Mouse (Mus musculus): ENCODE data around the gene Ccdc7b.
"Not testable (repeated sequence)": the region's sequence is repeated elsewhere in the genome, so short reads cannot be mapped to it uniquely, and the experiment has no call there.

The Ccdc7b gene

GRCm38 (mm10) chr8:129066834-129067233, at the start of gene Ccdc7b:
Ccdc7b (plus strand) TSS chr8:129067134.
- DNase-seq (ENCODE audit: low spot score): not testable (repeated sequence)

- not testable (repeated sequence) for DNase-seq (ENCODE audit: low spot score)
These were observed 1.5 kb upstream of the Ccdc7b start, which contains the start of gene Ccdc7a for GRCm38 (mm10) chr8:129065417-129065816. Ccdc7a (minus strand) TSS chr8:129065517.

- DNase-seq (ENCODE audit: low spot score): not testable (repeated sequence)
These were observed 48.8 kb downstream of the Ccdc7b start for GRCm38 (mm10) chr8:129115761-129116160.

DNA sequence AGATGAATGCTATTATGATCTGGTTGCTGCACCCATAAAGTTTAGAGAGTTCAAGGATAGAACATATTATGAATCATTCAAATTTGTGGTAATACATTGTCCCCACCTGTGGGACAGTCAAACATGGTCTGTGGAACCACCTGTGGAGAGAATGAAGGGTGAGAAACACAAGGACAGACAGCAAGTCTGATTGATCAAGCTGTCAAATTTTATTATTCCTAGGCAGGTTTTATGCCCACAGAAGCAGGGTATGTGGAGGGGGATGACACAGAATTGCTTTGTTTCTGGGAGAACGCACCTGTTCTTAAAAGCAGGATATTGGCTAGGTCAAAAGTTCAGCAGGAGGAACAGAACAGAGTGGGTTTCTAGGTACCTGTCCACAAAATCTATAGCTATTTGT, 64.6 kb downstream of the Ccdc7b start, which contains the start of gene Gm10999:
Gm10999 (minus strand) TSS at position 101 of the 400 bp plus-strand sequence.
- no peak for DNase-seq (ENCODE audit: low spot score)

GRCm38 (mm10) chr8:129133475-129133874, 66.5 kb downstream of the Ccdc7b start:
- DNase-seq (ENCODE audit: low spot score): no peak

All from lung, postnatal 25 days (tissue).